Mouse (Mus musculus): ENCODE data around the gene Gm38394.

- TF ChIP-seq CTCF (IDR thresholded peaks at IDR 0.05; ENCODE audit: low read depth) (no peak), EP300 (IDR thresholded peaks at IDR 0.05; ENCODE audit: low read depth) (no peak)
Observed at GRCm38 (mm10) chr1:133670776-133671175, 9.7 kb upstream of the Gm38394 start.
